Mouse (Mus musculus): ENCODE data around the gene Gm49405.

GRCm38 (mm10) chr19:3955804-3956203 lies 44.6 kb upstream of the Gm49405 start:
- TF ChIP-seq POLR2A (IDR thresholded peaks at IDR 0.05; ENCODE audit: extremely low read depth, insufficient read depth, low read length) (no peak), CTCF (IDR thresholded peaks at IDR 0.05; ENCODE audit: extremely low read depth, insufficient read depth, low read length) (no peak)

Measured in cortical plate, adult 2 months (tissue).